Mouse (Mus musculus): ENCODE results near the gene Psmd9. TPM values are rescaled to one million over a fixed set of nuclear protein-coding genes. Genes with fewer than 3 reads are reported as not detected.

Psmd9 gene
- 5.2 and 7.6 TPM in 2 replicates for polyA plus RNA-seq (2012; rRNA removed)

DNA sequence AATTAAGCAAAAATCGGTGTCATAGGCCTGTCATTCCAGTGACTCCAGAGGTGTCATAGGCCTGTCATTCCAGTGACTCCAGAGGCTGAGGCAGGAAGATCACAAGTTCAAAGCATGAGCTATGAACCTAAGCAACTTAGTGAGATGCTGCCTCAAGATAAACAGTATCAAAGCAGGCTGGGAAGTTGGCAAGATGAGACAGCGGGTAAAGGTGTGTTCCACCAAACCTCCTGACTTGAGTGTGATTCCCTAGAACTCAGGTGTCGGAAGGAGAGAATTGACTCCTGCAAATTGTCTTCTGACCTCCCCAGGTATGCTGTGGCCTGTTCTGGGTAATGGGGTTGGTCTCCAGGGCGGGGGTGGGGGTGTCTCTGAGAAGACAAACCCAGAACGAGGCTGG is at the start of gene Psmd9:
Gene Psmd9 (plus strand): TSS at position 130 of the 400 bp plus-strand sequence.

DNA sequence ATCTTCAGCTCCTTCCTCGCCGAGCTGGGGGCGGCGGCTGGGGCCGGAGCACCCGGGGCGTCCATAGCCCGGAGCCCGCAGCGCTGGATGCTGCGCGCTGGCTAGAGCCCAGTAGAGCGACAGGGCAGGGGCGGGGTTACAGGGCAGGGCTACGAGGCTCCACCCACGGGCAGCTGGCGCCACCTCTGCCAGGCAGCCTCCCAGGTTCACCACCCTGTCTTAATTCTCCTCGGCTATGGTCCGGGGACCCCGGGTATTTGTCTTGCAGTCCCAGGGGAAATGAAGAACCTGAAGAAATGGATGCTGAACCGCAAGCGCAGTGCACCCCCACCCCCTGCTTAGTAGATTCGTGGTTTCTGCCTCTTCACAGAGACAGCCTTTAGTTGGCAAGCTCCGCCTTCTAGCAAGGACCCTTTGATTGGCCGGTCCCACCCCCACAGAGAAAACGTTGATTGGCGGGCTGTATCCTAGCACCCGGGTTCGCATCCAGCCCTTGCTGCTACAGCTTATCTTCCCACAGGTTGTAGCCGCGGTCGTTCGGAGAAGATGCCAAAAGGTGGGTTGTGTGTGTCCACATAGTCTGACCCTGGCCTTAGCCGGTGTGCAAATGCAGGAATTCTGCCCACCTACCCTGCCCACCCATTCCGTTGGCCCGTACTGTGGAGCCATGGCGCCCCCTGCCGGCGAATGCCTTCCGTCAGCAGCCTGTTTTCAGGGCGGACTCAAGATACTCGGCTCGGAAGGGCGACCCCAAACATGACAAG is 36.7 kb upstream of the Psmd9 start, which contains the start of gene Rhof:
Gene Rhof (minus strand): TSS at position 385 of the 764 bp plus-strand sequence.

DNA sequence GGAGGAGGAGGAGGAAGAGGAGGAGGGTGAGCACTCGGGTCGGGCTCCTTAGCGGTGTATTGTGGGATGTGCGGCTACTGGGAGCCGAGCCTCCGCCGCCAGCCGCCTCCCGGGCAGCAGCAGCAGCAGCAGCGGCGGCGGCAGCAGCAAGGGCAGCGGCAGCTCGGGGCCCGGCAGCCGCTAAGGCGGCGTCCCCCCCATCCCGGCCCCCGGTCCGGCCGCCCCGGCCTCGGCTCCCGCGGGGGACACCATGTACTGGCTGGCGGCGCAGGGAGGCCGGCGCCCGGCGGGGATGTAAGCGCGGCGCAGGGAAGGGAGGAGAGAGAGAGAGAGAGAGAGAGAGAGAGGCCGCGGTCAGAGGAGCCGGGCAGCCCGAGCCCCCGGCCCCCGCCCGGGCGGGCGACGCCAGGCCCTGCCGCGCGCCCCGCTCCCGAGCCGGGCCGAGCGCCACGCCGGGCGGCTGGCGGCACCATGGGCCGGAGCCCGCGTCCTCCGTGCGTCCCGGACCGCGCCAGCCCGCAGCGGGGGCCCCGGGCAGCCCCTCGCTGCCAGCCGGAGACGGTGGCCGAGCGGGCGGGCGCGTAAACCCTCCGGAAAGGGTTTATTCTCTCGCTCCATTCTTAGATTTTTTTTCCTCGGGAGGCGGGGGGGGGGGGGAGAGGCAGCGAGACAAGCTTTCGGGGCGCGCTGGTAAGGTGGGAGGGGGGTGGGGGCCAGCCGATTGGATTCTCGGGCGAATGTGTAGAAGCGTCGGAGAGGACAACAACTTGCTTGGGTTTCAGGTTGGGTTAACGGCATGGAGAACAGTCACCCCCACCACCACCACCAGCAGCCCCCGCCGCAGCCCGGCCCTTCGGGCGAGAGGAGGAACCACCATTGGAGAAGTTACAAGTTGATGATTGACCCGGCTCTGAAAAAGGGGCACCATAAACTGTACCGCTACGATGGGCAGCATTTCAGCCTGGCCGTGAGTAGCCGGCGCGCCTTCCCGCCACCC is 26.8 kb upstream of the Psmd9 start, which contains the start of gene Setd1b:
Gene Setd1b (plus strand): TSS at position 33 of the 997 bp plus-strand sequence.

DNA sequence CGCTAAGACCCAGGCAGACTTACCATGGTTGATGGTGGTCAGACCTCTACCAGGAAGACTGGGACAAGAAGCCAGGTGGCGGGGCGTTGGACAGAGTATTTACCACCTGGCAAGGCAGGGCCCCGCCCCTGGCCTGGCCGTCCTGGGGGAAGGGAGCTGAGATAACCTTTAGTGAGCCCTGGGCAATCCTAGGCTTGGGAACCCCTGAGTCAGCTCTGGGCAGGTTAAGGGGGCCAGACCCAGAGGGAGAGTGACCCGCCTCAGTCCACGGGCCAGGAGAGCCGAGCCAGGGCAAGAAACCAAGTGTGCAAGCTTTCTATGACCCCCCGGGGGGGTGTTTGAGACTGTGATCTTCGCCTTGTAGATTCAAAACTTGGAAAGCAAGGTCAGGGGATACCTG is 13.4 kb downstream of the Psmd9 start, which contains the start of gene Hpd:
Gene Hpd (minus strand): TSS at position 77 of the 400 bp plus-strand sequence.

DNA sequence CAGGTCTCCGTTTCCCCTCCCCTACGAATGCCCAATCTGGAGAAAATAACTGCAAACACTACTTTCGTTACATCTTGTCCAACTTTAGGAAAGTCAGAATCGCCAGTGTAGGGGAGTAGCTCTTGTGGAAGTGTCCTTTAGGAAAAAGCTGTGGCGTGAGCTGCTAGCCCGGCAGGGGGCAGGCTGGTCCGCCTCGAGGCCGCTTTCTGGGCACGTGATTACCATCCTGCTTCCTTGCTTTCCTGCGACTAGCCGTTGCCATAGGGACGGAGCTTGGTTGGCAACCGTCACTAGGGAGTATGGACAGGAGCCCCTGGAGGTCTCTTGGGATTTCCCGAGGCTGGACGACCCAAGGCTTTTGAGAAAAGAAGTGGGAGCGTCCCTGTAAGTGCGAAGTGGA is 82.6 kb downstream of the Psmd9 start, which contains the start of gene Wdr66:
Gene Wdr66 (plus strand): TSS at position 269 of the 400 bp plus-strand sequence.

Other genes starting within 250 kb of the Psmd9 start
- 6.7 and 8.6 TPM in 2 replicates for gene Kdm2b, start 179.6 kb upstream of the Psmd9 start, polyA plus RNA-seq (2012; rRNA removed)
- gene Orai1, start 154.3 kb upstream of the Psmd9 start, polyA plus RNA-seq (2012; rRNA removed), result 50.3 and 82.7 TPM in 2 replicates
- gene Morn3, start 122.4 kb upstream of the Psmd9 start, polyA plus RNA-seq (2012; rRNA removed), result not detected in 2 replicates
- gene Tmem120b, start 101.0 kb upstream of the Psmd9 start, polyA plus RNA-seq (2012; rRNA removed), result 3.1 and 3.4 TPM in 2 replicates
- 37.6 and 42.0 TPM in 2 replicates for gene Rhof, start 36.7 kb upstream of the Psmd9 start, polyA plus RNA-seq (2012; rRNA removed)
- 4.4 and 6.1 TPM in 2 replicates for gene Setd1b, start 27.2 kb upstream of the Psmd9 start, polyA plus RNA-seq (2012; rRNA removed)
- gene Hpd, start 13.3 kb downstream of the Psmd9 start, polyA plus RNA-seq (2012; rRNA removed), result 0.34 TPM in 1 of 2 replicates, not detected in the other
- 0.09 and 0.10 TPM in 2 replicates for gene Wdr66, start 82.7 kb downstream of the Psmd9 start, polyA plus RNA-seq (2012; rRNA removed)
- 1.9 and 2.6 TPM in 2 replicates for gene Bcl7a, start 174.4 kb downstream of the Psmd9 start, polyA plus RNA-seq (2012; rRNA removed)
- 16.9 and 17.8 TPM in 2 replicates for gene Mlxip, start 225.4 kb downstream of the Psmd9 start, polyA plus RNA-seq (2012; rRNA removed)

Measured in stomach, adult 2 months (tissue).